ENCODE assay signal across 14 mouse cellular contexts in the genomic region with DNA sequence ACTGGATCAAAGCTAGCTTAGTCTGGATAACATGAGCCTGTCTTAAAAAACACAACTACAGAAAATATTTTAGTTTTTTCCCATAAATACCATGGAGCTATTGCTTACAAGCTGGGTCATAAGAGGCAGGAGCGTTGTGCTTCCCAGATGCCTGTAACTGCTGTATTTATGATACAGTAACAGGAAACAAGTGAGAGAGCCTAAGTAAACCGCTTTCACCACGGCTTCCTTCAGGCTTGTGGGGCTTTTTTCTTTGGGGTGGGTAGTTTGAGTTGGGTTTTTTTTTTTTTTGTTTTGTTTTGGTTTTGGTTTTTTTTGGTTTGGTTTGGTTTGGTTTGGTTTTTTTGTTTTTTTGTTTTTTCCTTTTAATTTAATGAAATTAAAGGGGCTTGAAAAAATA.
"Had no signal": no experiment of that assay in that cellular context is flagged by ENCODE, and none has a peak within 500 bp of the region (broad histone marks: within the 10 kb centered on the region; RNA-seq: fewer than 3 reads in every experiment).

No protein-coding gene starts in this region.

- H3K27ac ChIP-seq: layer of hippocampus, adult 2 months; limb, embryonic 13.5 days; liver, embryonic 15.5 days; midbrain, embryonic 13.5 days; neural tube, embryonic 15.5 days had no signal

- H3K9ac ChIP-seq: limb, embryonic 13.5 days; liver, embryonic 15.5 days; lung, embryonic 14.5 days; midbrain, embryonic 13.5 days; neural tube, embryonic 15.5 days had no signal

- H3K9me3 ChIP-seq: limb, embryonic 13.5 days; liver, embryonic 15.5 days; midbrain, embryonic 13.5 days; neural tube, embryonic 15.5 days had no signal

- DNase-seq: kidney, adult 8-10 months; kidney, postnatal 4 days; left cerebral cortex, postnatal 4 days; lung, embryonic 14.5 days; lung, postnatal 10 days; lung, postnatal 4 days; thymus, adult 18-20 months; thymus, postnatal 25 days had no signal

- H3K4me1 ChIP-seq: limb, embryonic 13.5 days; midbrain, embryonic 13.5 days; neural tube, embryonic 15.5 days had no signal

- H3K4me2 ChIP-seq: limb, embryonic 13.5 days; liver, embryonic 15.5 days; lung, embryonic 14.5 days; midbrain, embryonic 13.5 days; neural tube, embryonic 15.5 days had no signal

- H3K27me3 ChIP-seq: limb, embryonic 13.5 days; liver, embryonic 15.5 days; midbrain, embryonic 13.5 days; neural tube, embryonic 15.5 days had no signal

- ATAC-seq: intestine, embryonic 16.5 days; midbrain, embryonic 13.5 days had no signal

- H3K4me3 ChIP-seq: layer of hippocampus, adult 2 months; limb, embryonic 13.5 days; liver, embryonic 15.5 days; midbrain, embryonic 13.5 days; neural tube, embryonic 15.5 days had no signal
